Mouse (Mus musculus): ENCODE results near the gene Vmn2r28.
"Not testable (repeated sequence)": the region's sequence is repeated elsewhere in the genome, so short reads cannot be mapped to it uniquely, and the experiment has no call there.

Vmn2r28 gene

DNA sequence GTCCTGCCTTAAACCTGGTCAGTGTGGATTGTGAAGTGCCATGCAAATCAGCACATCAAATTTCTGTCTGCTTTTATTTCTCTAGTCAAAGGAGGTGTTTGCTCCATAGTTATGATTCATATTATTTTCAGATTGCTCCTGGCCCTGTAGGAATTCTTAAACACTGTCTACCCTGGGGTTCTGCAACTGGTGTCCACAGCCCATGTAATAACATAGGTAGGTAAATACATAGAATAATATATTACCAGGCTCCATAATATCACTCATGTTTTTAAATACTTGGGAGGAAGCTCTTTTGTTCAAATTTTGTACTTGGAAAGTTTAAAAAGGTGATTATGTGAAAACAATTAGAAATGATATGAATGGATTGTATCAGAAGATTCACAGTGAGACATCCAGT, at the start of gene Vmn2r28:
TSS of gene Vmn2r28 (minus strand) at position 101 of the 400 bp plus-strand sequence.
- not testable (repeated sequence) for DNase-seq

DNA sequence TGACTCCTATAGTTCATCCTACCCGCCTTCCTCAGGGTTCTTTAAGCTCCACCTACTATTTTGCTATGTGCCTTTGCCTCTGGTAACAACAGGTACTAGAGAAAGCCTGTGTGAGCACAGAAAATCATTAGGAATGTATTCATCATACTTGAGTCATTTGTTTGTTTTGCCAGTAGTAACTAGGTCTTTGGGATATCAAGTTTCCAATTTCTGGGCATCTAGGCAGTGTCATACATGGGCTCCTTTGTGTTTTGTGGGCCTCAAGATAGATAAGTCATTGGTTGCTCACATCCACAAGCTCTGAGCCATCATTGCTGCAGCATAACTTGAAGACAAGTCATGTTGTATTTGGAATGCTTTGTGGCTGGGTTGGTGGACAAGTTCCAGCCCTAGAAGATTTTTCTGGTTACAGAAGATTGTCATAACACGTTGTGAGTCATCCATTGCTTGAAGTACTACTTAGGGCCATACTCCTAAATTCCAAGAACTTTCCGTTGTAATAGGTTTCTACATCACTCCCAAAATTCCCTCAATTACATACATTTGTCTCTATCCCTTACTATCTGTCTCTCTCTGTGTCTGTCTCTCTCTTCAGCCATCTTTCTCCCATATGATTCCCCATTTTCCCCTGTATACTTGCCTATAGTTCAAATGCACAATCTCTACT, 47.1 kb upstream of the Vmn2r28 start:
- not testable (repeated sequence) for DNase-seq

GRCm38 (mm10) chr7:5456674-5457073, 37.1 kb downstream of the Vmn2r28 start, which contains the start of gene Vmn1r59:
Gene Vmn1r59 (minus strand): TSS chr7:5456774.
- DNase-seq: no peak

DNA sequence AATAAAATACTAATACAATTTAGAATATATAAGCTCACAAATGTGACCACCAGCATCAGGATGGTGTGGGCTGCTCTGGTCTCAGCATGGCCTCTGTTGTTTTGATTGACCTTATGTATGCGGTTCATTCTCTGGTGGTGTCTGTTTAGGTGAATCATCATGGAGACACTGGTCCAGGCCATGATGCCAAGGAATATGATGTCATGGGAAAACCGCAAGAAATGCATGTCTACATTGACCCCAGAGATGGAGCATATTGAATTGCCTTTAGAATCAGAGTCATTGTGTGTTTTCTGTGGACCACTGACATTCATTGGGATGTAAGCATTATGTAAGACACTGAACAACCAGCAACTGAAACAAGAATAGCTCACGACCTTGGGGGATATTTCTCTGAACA, 39.7 kb downstream of the Vmn2r28 start:
- not testable (repeated sequence) for DNase-seq

DNA sequence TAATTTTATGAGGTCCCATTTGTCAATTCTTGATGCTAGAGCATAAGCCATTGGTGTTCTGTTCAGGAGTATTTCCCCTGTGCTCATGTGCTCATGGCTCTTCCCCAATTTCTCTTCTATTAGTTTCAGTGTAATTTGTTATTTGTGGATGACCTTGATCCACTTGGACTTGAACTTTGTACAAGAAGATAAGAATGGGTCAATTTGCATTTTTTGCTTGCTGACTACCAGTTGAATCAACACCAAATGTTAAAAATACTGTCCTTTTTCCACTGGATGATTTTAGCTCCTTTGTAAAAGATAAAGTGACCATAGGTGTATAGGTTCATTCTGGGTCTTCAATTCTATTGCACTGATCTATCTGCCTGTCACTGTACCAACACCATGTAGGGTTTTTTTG, 45.1 kb downstream of the Vmn2r28 start:
- DNase-seq: no peak

Measured in cerebellum, adult 11-12 months (tissue).